Mouse (Mus musculus): ENCODE measurements around the gene Olfr1166.
"Not testable (repeated sequence)": the region's sequence is repeated elsewhere in the genome, so short reads cannot be mapped to it uniquely, and the experiment has no call there.

The Olfr1166 gene

GRCm38 (mm10) chr2:88128172-88128571 is at the start of gene Olfr1166:
Gene Olfr1166, minus strand, starts transcription at chr2:88128272.
- DNase-seq (ENCODE audit: low read depth, low spot score), result no peak

GRCm38 (mm10) chr2:88155093-88155492 is 27.0 kb upstream of the Olfr1166 start, which contains the start of gene Olfr1167:
Gene Olfr1167, minus strand, starts transcription at chr2:88155193.
- not testable (repeated sequence) for DNase-seq (ENCODE audit: low read depth, low spot score)

- DNase-seq (ENCODE audit: low read depth, low spot score), result no peak
Observed at GRCm38 (mm10) chr2:88093866-88094265, 34.2 kb downstream of the Olfr1166 start, which contains the start of gene Olfr1164. Gene Olfr1164, minus strand, starts transcription at chr2:88093966.
